Mouse (Mus musculus) CH12.LX (cell line): ENCODE data around the gene Gm20765. TPM values are rescaled to one million over a fixed set of nuclear protein-coding genes. Genes with fewer than 3 reads are reported as not detected.
"Not testable (repeated sequence)": the region's sequence is repeated elsewhere in the genome, so short reads cannot be mapped to it uniquely, and the experiment has no call there.

Experiments
- DNase-seq: peaks from one replicate; pipeline ENCODE4 v3.0.0-alpha.2; 2013; ENCODE audit errors: extremely low read depth
- H3K27ac ChIP-seq: 2 replicates; pipeline ENCODE4 v1.5.1; 2012; ENCODE audit warnings: low read depth, mild to moderate bottlenecking, control low read depth, moderate library complexity; ENCODE audit not compliant: insufficient read depth
- H3K27me3 ChIP-seq: replicated peaks from 2 replicates; pipeline ENCODE3; 2012; ENCODE audit warnings: inconsistent platforms
- H3K36me3 ChIP-seq, 2 experiments: replicated peaks in 1 of 2; 2 replicates each; pipeline versions ENCODE3 to v1.6.1; 2012; ENCODE audit warnings: inconsistent platforms in 1 of 2, low read length in 1 of 2, mild to moderate bottlenecking in 1 of 2, mixed read lengths in 1 of 2, moderate library complexity in 1 of 2; ENCODE audit not compliant: control insufficient read depth in 1 of 2, insufficient read depth in 1 of 2
- H3K4me1 ChIP-seq, 2 experiments: 2 replicates each; pipeline ENCODE4 v1.6.1; 2012; ENCODE audit warnings: inconsistent platforms in 1 of 2, moderate library complexity in 1 of 2; ENCODE audit not compliant: insufficient read depth in 2 of 2, control insufficient read depth in 1 of 2
- H3K4me2 ChIP-seq: 2 replicates; pipeline ENCODE4 v1.6.1; 2012; ENCODE audit warnings: low read depth, mild to moderate bottlenecking, control low read depth; ENCODE audit not compliant: poor library complexity, insufficient read depth, severe bottlenecking
- H3K4me3 ChIP-seq, 3 experiments: fragments of 150-350 bp in 1 of 3; sonication (generic) in 1 of 3; replicated peaks in 1 of 3; 2 replicates each; pipeline versions ENCODE3 to v1.5.1; 2011 to 2012; ENCODE audit warnings: low read depth in 2 of 3, low read length in 2 of 3, mild to moderate bottlenecking in 2 of 3, moderate library complexity in 2 of 3, control low read depth in 1 of 3, improper control_type of control experiment in 1 of 3, inconsistent platforms in 1 of 3, mixed read lengths in 1 of 3; ENCODE audit not compliant: poor library complexity in 1 of 3
- H3K79me2 ChIP-seq: replicated peaks from 2 replicates; pipeline ENCODE4 v1.6.1; 2012; ENCODE audit warnings: mild to moderate bottlenecking, moderate library complexity; ENCODE audit not compliant: control insufficient read depth, poor library complexity, insufficient read depth, severe bottlenecking; ENCODE audit errors: extremely low read depth
- H3K9ac ChIP-seq: 2 replicates; pipeline ENCODE4 v1.6.1; 2012; ENCODE audit warnings: low read depth, mild to moderate bottlenecking, control low read depth, moderate library complexity; ENCODE audit not compliant: insufficient read depth
- H3K9me3 ChIP-seq: replicated peaks from 2 replicates; pipeline ENCODE3; 2012; ENCODE audit warnings: low read length, inconsistent platforms, mixed read lengths
- BHLHE40 ChIP-seq: IDR thresholded peaks from 2 replicates; pipeline ENCODE4 v1.6.1; 2011; ENCODE audit warnings: mild to moderate bottlenecking, low read depth, low read length, improper control_type of control experiment
- CHD1 ChIP-seq: IDR thresholded peaks from 2 replicates; pipeline ENCODE4 v1.6.1; 2012; ENCODE audit warnings: low read depth, low read length, improper control_type of control experiment, inconsistent platforms
- CTCF ChIP-seq, 2 experiments: IDR thresholded peaks in 1 of 2; conservative IDR thresholded peaks in 1 of 2; 2 replicates each; pipeline ENCODE4 v1.5.1; 2011 to 2012; ENCODE audit warnings: low read depth in 2 of 2, low read length in 2 of 2, improper control_type of control experiment in 1 of 2, inconsistent platforms in 1 of 2, mild to moderate bottlenecking in 1 of 2, moderate library complexity in 1 of 2
- HCFC1 ChIP-seq: IDR thresholded peaks from 2 replicates; pipeline ENCODE4 v1.6.1; 2012; ENCODE audit warnings: low read depth, mild to moderate bottlenecking, inconsistent platforms, low read length, improper control_type of control experiment
- JUN ChIP-seq: IDR thresholded peaks from 2 replicates; pipeline ENCODE4 v1.6.1; 2011; ENCODE audit warnings: low read depth, mild to moderate bottlenecking, low read length, improper control_type of control experiment, moderate library complexity; ENCODE audit not compliant: insufficient read depth
- JUND ChIP-seq: conservative IDR thresholded peaks from 2 replicates; pipeline ENCODE4 v1.6.1; 2011; ENCODE audit warnings: low read depth, low read length, improper control_type of control experiment
- KAT2A ChIP-seq: IDR thresholded peaks from 2 replicates; pipeline ENCODE4 v1.6.1; 2012; ENCODE audit warnings: low read length, improper control_type of control experiment, inconsistent platforms; ENCODE audit not compliant: insufficient replicate concordance
- MAFK ChIP-seq: IDR thresholded peaks from 2 replicates; pipeline ENCODE4 v1.6.1; 2011; ENCODE audit warnings: low read length, improper control_type of control experiment; ENCODE audit not compliant: insufficient replicate concordance
- MAZ ChIP-seq: IDR thresholded peaks from 2 replicates; pipeline ENCODE4 v1.6.1; 2012; ENCODE audit warnings: low read depth, mild to moderate bottlenecking, inconsistent platforms, low read length, improper control_type of control experiment, moderate library complexity
- MEF2A ChIP-seq: IDR thresholded peaks from 2 replicates; pipeline ENCODE4 v1.6.1; 2014; ENCODE audit warnings: low read depth, mild to moderate bottlenecking, inconsistent platforms, low read length, improper control_type of control experiment, borderline replicate concordance
- MYC ChIP-seq: IDR thresholded peaks from 2 replicates; pipeline ENCODE4 v1.6.1; 2011; ENCODE audit warnings: low read depth, mild to moderate bottlenecking, improper control_type of control experiment, low read length
- NELFE ChIP-seq: IDR thresholded peaks from 2 replicates; pipeline ENCODE4 v1.6.1; 2011; ENCODE audit warnings: low read depth, low read length, improper control_type of control experiment
- NRF1 ChIP-seq: IDR thresholded peaks from 2 replicates; pipeline ENCODE4 v1.6.1; 2014; ENCODE audit warnings: low read depth, mild to moderate bottlenecking, inconsistent platforms, low read length, improper control_type of control experiment, moderate library complexity
- PAX5 ChIP-seq: IDR thresholded peaks from 2 replicates; pipeline ENCODE4 v1.6.1; 2012; ENCODE audit warnings: low read length, inconsistent platforms, mixed read lengths
- POLR2A ChIP-seq: IDR thresholded peaks from 2 replicates; pipeline ENCODE4 v1.6.1; 2011; ENCODE audit warnings: low read depth, mild to moderate bottlenecking, improper control_type of control experiment, low read length
- SIN3A ChIP-seq: IDR thresholded peaks from 2 replicates; pipeline ENCODE4 v1.6.1; 2012; ENCODE audit warnings: low read length, improper control_type of control experiment, inconsistent platforms
- SMC3 ChIP-seq: IDR thresholded peaks from 2 replicates; pipeline ENCODE4 v1.6.1; 2011; ENCODE audit warnings: low read depth, low read length, improper control_type of control experiment
- TBP ChIP-seq: conservative IDR thresholded peaks from 2 replicates; pipeline ENCODE4 v1.6.1; 2011; ENCODE audit warnings: low read depth, low read length, improper control_type of control experiment
- USF2 ChIP-seq: conservative IDR thresholded peaks from 2 replicates; pipeline ENCODE4 v1.6.1; 2011; ENCODE audit warnings: low read depth, low read length, improper control_type of control experiment
- ZC3H11A ChIP-seq: IDR thresholded peaks from 2 replicates; pipeline ENCODE4 v1.6.1; 2012; ENCODE audit warnings: low read depth, mild to moderate bottlenecking, inconsistent platforms, low read length, improper control_type of control experiment
- ZMIZ1 ChIP-seq: IDR thresholded peaks from 2 replicates; pipeline ENCODE4 v1.6.1; 2012; ENCODE audit warnings: low read depth, mild to moderate bottlenecking, inconsistent platforms, low read length, improper control_type of control experiment
- dilution Hi-C: fragments of 300-500 bp; cut with MboI; formaldehyde crosslinking; loops from 2 replicates; pipeline ENCODE4 v1.14.3; 2020; ENCODE audit warnings: low sequenced_read_pairs; ENCODE audit not compliant: extremely low pct_unique_long_range_greater_than_20kb, extremely low pct_ligation_motif_present
- in situ Hi-C: fragments of 300-500 bp; cut with MboI; formaldehyde crosslinking; loops from 3 replicates; pipeline ENCODE4 v1.14.3; 2019; ENCODE audit warnings: low sequenced_read_pairs, low pct_ligation_motif_present, low pct_unique_long_range_greater_than_20kb, mixed read lengths
- polyA plus RNA-seq: library from polyadenylated mRNA; unstranded; fragments of >175 nt; gene quantifications from 2 replicates; pipeline ENCODE4 v1.2.1, GENCODE M21; 2012; ENCODE audit warnings: low read depth; ENCODE audit not compliant: insufficient read length
- total RNA-seq, 2 experiments: library from RNA; depleted of rRNA; stranded (reverse); fragments of 300-350 nt in 1 of 2; fragments of >200 nt in 1 of 2; gene quantifications; 2 replicates each; pipeline ENCODE4 v1.2.3; 2012 to 2014

The Gm20765 gene
- total and polyA plus RNA-seq, 3 experiments: not detected

DNA sequence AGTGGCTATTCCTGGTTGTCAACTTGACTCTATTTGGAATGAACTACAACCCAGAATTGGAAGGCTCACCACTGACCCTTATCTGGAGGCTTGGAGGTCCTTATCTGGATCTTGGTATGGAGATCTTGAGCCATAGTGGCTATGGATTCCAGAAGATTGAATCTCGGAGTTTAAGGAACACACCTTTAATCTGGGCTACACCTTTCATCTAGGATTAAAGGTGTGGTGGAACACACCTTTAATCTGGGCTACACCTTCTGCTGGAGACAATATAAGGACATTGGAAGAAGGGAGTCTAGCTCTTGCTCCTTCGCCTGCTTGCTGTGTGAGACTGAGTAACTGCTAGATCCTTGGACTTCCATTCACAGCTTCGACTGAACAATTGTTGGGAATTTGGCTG, 8.4 kb downstream of the Gm20765 start, which contains the start of gene Gm4340:
TSS of gene Gm4340 (plus strand) at position 301 of the 400 bp plus-strand sequence.
- in situ Hi-C loops: not testable (repeated sequence)

DNA sequence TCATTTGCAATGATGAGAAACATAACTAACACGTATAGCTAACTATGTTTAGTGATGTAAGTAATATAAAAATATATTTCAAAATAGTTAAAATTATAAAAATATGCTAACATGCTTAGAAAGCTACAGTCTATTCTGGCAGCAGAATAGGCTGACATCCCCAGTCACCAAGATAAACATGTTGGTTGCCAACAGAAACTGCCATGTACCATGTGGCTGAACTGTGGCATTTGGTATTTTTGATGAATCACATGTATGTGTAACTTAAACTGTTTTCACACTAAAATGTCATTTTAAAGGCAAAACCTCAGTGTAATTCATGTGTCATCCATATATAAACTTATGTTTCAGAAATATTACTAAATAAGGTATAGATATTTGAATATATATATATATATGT, 24.3 kb downstream of the Gm20765 start:
- TF ChIP-seq TBP: no peak
- no peak for TF ChIP-seq CHD1
- no peak for TF ChIP-seq NELFE
- TF ChIP-seq KAT2A: no peak
- no peak for TF ChIP-seq MAFK
- no peak for TF ChIP-seq ZMIZ1
- TF ChIP-seq MAZ: no peak
- TF ChIP-seq NRF1: no peak
- TF ChIP-seq MYC: no peak

More for the DNA sequence above, 8.4 kb downstream of the Gm20765 start, which contains the start of gene Gm4340:
- H3K27ac ChIP-seq, H3K4me3 ChIP-seq, H3K9me3 ChIP-seq, H3K4me1 ChIP-seq, H3K4me2 ChIP-seq, H3K36me3 ChIP-seq, H3K9ac ChIP-seq, DNase-seq, H3K79me2 ChIP-seq, H3K27me3 ChIP-seq, dilution Hi-C loops: not testable (repeated sequence)

DNA sequence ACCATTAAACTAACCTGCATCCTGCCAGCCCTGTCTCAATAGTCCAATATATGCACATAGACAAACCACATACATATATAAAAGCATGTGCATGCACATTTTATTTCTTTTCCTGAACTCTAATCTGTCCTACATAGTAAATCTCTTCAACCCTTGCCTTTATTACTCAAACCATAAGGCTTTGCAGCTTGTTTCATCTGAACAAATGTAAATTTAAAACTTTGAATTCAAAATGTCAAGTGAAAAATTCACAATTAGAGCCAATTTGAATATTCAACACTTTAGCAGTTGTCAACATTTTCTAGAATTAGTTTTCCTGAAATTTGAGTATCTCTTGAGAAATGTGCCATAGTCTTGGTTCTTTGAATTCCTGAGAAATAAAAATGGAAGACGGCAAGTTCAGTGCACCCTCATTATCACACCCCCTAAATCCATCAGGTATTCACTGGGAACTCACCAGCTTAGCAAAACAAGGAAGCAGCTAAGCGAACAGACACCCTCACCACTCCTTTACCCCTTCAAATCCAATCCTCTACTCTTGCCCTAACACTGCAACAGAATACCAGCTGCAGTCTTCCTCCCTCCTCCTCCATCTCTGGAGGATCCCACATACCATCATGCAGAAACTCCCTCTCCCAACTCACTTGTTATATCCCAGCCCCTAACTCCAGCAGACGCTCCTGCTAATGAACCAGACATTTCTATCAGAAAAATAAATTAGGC, 25.1 kb downstream of the Gm20765 start:
- Histone ChIP-seq H3K27me3 (no peaks in the 10 kb centered on the region), H3K9ac (no peak overlapping the region), H3K4me2 (no peak overlapping the region), H3K27ac (no peak overlapping the region), H3K79me2 (no peaks in the 10 kb centered on the region), H3K9me3 (peaks cover 40% of the 10 kb centered on the region), H3K4me1 (no peaks in the 10 kb centered on the region), H3K4me3 (no peak overlapping the region), H3K36me3 (no peaks in the 10 kb centered on the region)
- in situ Hi-C loops (no loop called here), dilution Hi-C loops (no loop called here)
- DNase-seq: no peak
- TF ChIP-seq CTCF (conservative IDR thresholded peaks at IDR 0.05 in 1 of 2, IDR thresholded peaks at IDR 0.05 in 1 of 2; ENCODE audit: low read depth in 2 of 2, low read length in 2 of 2) (no peak), SMC3 (no peak), JUN (no peak), MYC (no peak), MEF2A (no peak), JUND (no peak), NELFE (no peak), BHLHE40 (no peak), ZC3H11A (no peak), PAX5 (no peak), USF2 (no peak), SIN3A (no peak), HCFC1 (no peak), POLR2A (no peak), TBP (no peak)

More for the DNA sequence above, 24.3 kb downstream of the Gm20765 start:
- no peak overlapping the region for H3K9ac ChIP-seq
- H3K9me3 ChIP-seq: peaks cover 37% of the 10 kb centered on the region
- no peaks in the 10 kb centered on the region for H3K27me3 ChIP-seq
- DNase-seq: no peak
- in situ Hi-C loops (no loop called here), dilution Hi-C loops (no loop called here)
- H3K4me3 ChIP-seq: no peak overlapping the region
- no peaks in the 10 kb centered on the region for H3K79me2 ChIP-seq
- no peaks in the 10 kb centered on the region for H3K4me1 ChIP-seq
- no peak overlapping the region for H3K4me2 ChIP-seq
- H3K36me3 ChIP-seq: no peaks in the 10 kb centered on the region
- H3K27ac ChIP-seq: no peak overlapping the region
